Mouse (Mus musculus): ENCODE measurements around the gene Rapgef4.
"Not testable (repeated sequence)": the region's sequence is repeated elsewhere in the genome, so short reads cannot be mapped to it uniquely, and the experiment has no call there.

The Rapgef4 gene

GRCm38 (mm10) chr2:72026506-72026905 lies 45.5 kb downstream of the Rapgef4 start:
- DNase-seq (ENCODE audit: low read depth, low spot score): no peak

GRCm38 (mm10) chr2:72029081-72029480 lies 48.0 kb downstream of the Rapgef4 start:
- no peak for DNase-seq (ENCODE audit: low read depth, low spot score)

DNA sequence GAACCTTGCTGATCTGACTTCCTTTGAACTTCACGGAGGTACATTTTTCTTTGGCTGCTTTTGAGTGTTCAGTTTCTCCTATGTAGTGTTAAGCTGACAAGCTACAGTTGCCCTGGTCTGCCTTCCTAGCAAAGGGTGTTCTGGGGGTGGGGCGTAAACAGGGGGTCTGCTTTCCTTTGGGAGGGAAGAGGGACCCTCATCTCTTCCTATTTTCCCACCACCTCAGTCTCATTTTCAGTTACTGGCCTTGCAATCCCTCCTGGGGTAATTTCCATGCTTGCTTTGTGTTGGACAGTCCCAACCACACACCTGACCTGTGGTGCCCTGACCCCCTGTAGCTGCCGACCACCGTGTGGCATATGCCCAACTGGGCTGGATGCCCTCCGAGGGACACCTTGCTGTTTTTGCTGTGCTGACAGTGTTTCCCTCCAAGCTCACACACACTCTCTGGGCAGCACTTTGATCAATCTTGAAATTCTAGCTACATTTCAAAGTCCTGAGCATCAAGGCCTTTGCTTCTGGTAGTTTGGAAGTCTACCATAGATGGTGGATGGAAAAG lies 48.6 kb downstream of the Rapgef4 start:
- DNase-seq (ENCODE audit: low read depth, low spot score): no peak

GRCm38 (mm10) chr2:72031717-72032116 lies 50.7 kb downstream of the Rapgef4 start:
- DNase-seq (ENCODE audit: low read depth, low spot score): no peak

- DNase-seq (ENCODE audit: low read depth, low spot score): no peak
Measured at GRCm38 (mm10) chr2:72035616-72036015, 54.6 kb downstream of the Rapgef4 start.

- no peak for DNase-seq (ENCODE audit: low read depth, low spot score)
Measured at GRCm38 (mm10) chr2:72037357-72037756, 56.3 kb downstream of the Rapgef4 start.

DNA sequence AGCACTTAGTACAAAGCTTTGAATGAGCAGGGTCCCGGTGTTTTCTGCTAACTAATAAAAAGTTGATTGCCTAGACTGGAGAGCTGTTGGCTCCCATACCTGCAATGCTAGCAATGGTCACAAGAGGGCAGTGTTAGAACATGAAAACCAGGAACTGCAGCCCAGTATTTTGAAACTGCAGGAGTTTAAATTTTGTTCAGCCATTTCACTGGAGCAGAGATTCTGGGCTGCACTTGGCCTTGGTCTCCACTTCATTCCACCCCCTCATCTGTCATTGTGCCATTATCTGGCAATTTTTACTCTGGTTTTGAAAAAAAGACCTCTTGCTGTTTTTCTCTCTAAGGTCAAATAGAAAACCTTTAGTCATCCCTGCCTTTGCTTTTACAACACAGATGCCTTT lies 57.2 kb downstream of the Rapgef4 start:
- peak; percentile 89 for DNase-seq (ENCODE audit: low read depth, low spot score)

DNA sequence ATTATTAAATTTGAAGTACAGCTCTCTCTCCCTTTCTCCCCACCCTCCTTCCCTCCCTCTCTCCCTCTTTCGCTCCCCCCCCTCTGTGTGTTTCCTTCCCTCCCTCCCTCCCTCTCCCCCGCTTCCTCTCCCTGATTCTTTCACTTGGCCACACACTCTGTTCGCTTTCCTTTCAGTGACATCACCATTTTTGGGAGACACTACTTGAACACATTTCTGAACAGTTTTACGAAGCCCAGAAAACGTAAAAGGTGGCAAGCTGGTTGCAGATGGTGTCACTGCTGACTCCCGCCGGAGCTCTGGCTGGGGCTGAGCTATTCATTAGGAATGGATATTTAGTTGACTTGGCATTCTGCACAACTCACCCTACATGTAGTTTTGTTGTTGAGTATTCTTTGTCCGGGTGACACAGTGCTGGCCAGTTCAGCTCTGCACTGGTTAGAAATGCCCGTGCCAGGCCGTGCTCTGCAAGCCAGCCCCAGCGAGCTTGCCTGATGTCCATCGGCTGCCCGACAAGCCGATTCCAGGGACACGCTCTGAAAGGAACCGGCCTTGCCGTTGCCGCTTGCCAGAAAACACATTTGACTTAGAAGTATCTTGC lies 57.7 kb downstream of the Rapgef4 start:
- no peak for DNase-seq (ENCODE audit: low read depth, low spot score)

GRCm38 (mm10) chr2:72039522-72040045 lies 58.5 kb downstream of the Rapgef4 start:
- no peak for DNase-seq (ENCODE audit: low read depth, low spot score)

GRCm38 (mm10) chr2:72041087-72041486 lies 60.0 kb downstream of the Rapgef4 start:
- no peak for DNase-seq (ENCODE audit: low read depth, low spot score)

GRCm38 (mm10) chr2:72042093-72042492 lies 61.1 kb downstream of the Rapgef4 start:
- no peak for DNase-seq (ENCODE audit: low read depth, low spot score)

DNA sequence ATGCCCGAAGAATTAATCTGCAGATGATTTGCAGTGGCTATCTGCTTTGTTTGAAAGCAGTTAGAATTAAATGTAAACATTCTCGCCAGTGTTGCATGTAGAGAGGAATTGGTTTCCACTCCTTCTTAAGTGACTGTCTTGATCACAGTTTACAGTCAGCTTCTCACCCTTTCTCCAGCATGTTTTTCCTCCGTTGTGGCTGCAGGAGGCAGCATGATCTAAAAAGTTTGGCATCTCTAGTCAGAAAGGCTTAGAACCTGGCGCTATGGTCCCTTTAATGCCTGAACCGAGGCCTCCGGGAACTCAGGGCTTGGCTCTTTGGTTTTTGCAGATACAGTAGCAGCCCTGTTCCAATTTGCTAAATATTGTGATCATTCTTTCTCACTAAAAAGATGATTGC lies 63.2 kb downstream of the Rapgef4 start:
- DNase-seq (ENCODE audit: low read depth, low spot score): no peak

DNA sequence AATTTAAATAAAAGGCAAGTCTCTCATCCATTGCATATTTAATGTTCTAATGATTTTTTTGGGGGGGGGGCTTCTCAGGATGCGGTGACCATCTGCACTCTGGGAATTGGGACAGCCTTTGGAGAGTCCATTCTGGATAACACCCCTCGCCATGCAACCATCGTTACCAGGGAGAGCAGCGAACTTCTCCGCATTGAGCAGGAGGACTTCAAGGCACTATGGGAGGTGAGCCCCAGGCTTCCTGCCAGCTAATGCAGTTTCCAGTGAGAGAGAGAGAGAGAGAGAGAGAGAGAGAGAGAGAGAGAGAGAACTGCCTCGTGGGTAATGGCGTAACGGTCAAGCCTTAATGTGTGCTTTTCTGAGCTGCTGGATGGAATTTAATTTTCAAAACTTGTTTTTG lies 64.0 kb downstream of the Rapgef4 start:
- no peak for DNase-seq (ENCODE audit: low read depth, low spot score)

DNA sequence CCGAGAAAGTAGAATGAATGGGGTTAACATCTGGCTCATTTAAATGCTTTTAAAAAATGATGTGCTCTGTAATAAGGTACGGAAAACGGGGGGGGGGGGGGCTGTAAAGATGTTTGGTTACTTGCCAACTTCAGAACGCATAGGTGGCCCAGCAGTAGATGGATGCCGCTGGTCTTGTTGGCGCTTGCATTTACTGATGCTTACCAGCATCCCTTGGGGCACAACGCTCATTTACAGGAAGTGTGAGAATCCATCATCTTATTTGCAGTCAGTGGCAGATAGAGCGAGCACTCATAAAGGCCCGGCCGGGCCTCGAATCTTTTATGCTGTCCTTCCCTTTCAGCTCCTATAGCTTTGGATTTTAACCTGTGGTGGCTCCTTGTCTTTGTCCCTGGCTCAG lies 64.6 kb downstream of the Rapgef4 start:
- DNase-seq (ENCODE audit: low read depth, low spot score): no peak

DNA sequence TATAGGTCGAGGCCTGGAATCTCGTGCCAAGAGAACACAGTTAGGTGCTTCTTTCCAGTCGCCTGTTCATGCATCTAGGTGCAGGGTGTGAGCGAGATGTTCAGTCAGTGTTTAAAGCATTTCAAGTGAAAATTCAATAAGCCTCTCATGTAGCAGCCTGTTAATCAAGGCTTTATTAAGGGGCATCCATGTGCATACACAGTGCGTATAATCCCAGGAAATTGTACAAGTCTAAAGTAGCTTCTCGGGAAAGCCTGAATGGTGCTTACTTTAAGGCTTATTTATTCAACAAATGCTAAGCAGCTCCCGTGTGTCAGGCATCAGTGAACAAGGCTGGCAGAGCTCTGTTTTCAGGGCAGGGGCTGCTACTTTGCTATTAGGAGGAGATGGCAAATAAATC lies 69.4 kb downstream of the Rapgef4 start:
- no peak for DNase-seq (ENCODE audit: low read depth, low spot score)

DNA sequence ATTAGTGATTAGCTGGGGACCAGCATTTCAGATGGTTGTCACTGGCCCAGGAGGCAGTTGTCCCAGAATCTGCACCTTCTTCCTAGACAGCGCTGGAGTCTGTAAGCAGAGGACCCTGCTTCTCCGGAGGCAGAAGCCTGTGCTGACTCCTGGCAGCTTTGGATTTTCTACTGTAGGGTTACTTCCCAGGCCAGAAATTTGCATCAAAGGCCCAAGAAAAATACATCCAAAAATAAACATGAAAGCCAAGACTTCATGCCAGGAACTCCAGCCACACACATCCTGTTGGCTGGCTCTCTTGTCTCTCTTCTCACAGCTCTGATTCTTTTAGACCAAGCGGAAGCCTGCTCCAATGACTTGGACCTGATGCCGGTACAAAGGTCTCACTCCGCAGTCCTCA lies 73.2 kb downstream of the Rapgef4 start:
- DNase-seq (ENCODE audit: low read depth, low spot score): no peak

- no peak for DNase-seq (ENCODE audit: low read depth, low spot score)
Measured at GRCm38 (mm10) chr2:72054736-72055135, 73.7 kb downstream of the Rapgef4 start.

- DNase-seq (ENCODE audit: low read depth, low spot score): no peak
Measured at GRCm38 (mm10) chr2:72055476-72055875, 74.4 kb downstream of the Rapgef4 start.

- DNase-seq (ENCODE audit: low read depth, low spot score): no peak
Measured at GRCm38 (mm10) chr2:72056081-72056874, 75.2 kb downstream of the Rapgef4 start.

GRCm38 (mm10) chr2:72062931-72063330 lies 81.9 kb downstream of the Rapgef4 start:
- peak; percentile 73 for DNase-seq (ENCODE audit: low read depth, low spot score)

DNA sequence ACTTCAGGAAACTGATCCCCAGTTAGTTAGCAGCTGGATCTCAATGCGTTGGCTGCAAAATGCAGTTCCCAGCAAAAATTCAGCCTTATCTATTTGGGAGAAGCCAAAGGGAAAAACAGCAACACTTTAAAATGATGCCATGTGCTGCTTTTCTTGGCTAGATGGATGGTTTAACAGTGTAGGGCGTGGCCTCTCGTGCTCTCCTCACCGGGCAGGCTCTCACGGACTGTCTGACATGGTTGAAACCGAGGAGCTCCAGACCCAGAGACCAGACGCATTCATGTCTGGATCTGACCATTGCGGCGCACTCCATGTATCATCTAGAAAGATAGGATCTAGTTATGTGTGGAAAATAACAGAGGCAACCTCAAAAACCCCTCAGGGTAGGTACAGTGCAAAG lies 87.5 kb downstream of the Rapgef4 start:
- no peak for DNase-seq (ENCODE audit: low read depth, low spot score)

- DNase-seq (ENCODE audit: low read depth, low spot score): no peak
Measured at GRCm38 (mm10) chr2:72070086-72070485, 89.0 kb downstream of the Rapgef4 start.

- DNase-seq (ENCODE audit: low read depth, low spot score): not testable (repeated sequence)
Measured at GRCm38 (mm10) chr2:72073121-72073520, 92.1 kb downstream of the Rapgef4 start.

All from forelimb bud, embryonic 11.5 days (tissue).